In genomic region chr7:16425721-16426120, GRCm38 (mm10) we compare ENCODE assay signal across 16 mouse cellular contexts. TPM values are rescaled to one million over a fixed set of nuclear protein-coding genes. Genes with fewer than 3 reads are reported as not detected.
DNase-seq lines count a peak whose midpoint lies in the region; ATAC-seq and TF ChIP-seq lines count a peak whose summit lies in the region.
"Had no signal": no experiment of that assay in that cellular context is flagged by ENCODE, and none has a peak within 500 bp of the region (broad histone marks: within the 10 kb centered on the region; RNA-seq: fewer than 3 reads in every experiment).

No protein-coding gene starts in this region.

- DNase-seq in kidney, adult 9 months: no peak
- DNase-seq in midbrain, embryonic 11.5 days (ENCODE audit: low spot score, missing footprints): no peak
- no peak for DNase-seq in midbrain, postnatal 0 days (ENCODE audit: low spot score)
- no peak for DNase-seq in cerebellum, postnatal 25 days
- no peak for DNase-seq in right cerebral cortex, adult 18-20 months

- H3K4me1 ChIP-seq in kidney, embryonic 15.5 days: no peaks in the 10 kb centered on the region
- H3K4me1 ChIP-seq in midbrain, embryonic 11.5 days (ENCODE audit: control insufficient read depth, insufficient read depth, low read length): no peaks in the 10 kb centered on the region
- no peaks in the 10 kb centered on the region for H3K4me1 ChIP-seq in midbrain, postnatal 0 days (ENCODE audit: insufficient read depth, low read length)
- H3K4me1 ChIP-seq in liver, embryonic 16.5 days (ENCODE audit: control insufficient read depth, low read depth, low read length): no peaks in the 10 kb centered on the region
- H3K4me1 ChIP-seq: embryonic facial prominence, embryonic 15.5 days; limb, embryonic 12.5 days; lung, embryonic 15.5 days had no signal

- no peak overlapping the region for H3K4me2 ChIP-seq in kidney, embryonic 15.5 days
- no peak overlapping the region for H3K4me2 ChIP-seq in midbrain, embryonic 11.5 days
- no peak overlapping the region for H3K4me2 ChIP-seq in midbrain, postnatal 0 days (ENCODE audit: low read depth, low read length, poor library complexity, severe bottlenecking)
- H3K4me2 ChIP-seq in liver, embryonic 16.5 days (ENCODE audit: low read depth, low read length): no peak overlapping the region
- H3K4me2 ChIP-seq: embryonic facial prominence, embryonic 15.5 days; limb, embryonic 12.5 days; lung, embryonic 15.5 days had no signal

- H3K4me3 ChIP-seq in kidney, embryonic 15.5 days (replicated peaks): no peak overlapping the region
- no peak overlapping the region for H3K4me3 ChIP-seq in midbrain, embryonic 11.5 days (ENCODE audit: low read depth, low read length)
- H3K4me3 ChIP-seq in midbrain, postnatal 0 days (ENCODE audit: low read depth, low read length): no peak overlapping the region
- no peak overlapping the region for H3K4me3 ChIP-seq in liver, embryonic 16.5 days (ENCODE audit: low read depth, low read length)
- H3K4me3 ChIP-seq: embryonic facial prominence, embryonic 15.5 days; limb, embryonic 12.5 days; lung, embryonic 15.5 days had no signal

- no peak for TF ChIP-seq CTCF in midbrain, postnatal 0 days (IDR thresholded peaks at IDR 0.05)

- no peaks in the 10 kb centered on the region for H3K27me3 ChIP-seq in kidney, embryonic 15.5 days
- H3K27me3 ChIP-seq in midbrain, embryonic 11.5 days (ENCODE audit: control insufficient read depth, insufficient read depth, low read length): no peaks in the 10 kb centered on the region
- no peaks in the 10 kb centered on the region for H3K27me3 ChIP-seq in midbrain, postnatal 0 days (ENCODE audit: insufficient read depth, low read length)
- no peaks in the 10 kb centered on the region for H3K27me3 ChIP-seq in liver, embryonic 16.5 days (ENCODE audit: control insufficient read depth, insufficient read depth, low read depth, low read length)
- H3K27me3 ChIP-seq: embryonic facial prominence, embryonic 15.5 days; limb, embryonic 12.5 days; lung, embryonic 15.5 days had no signal

- 0 out of 2 replicates have a peak, but pooled peaks have one; percentile 9 for ATAC-seq in kidney, embryonic 15.5 days (replicated peaks; ENCODE audit: low FRiP score)
- ATAC-seq in midbrain, embryonic 11.5 days (ENCODE audit: low FRiP score): peak; percentile 25; the same call in 1 of the 2 replicates
- no peak for ATAC-seq in midbrain, postnatal 0 days (ENCODE audit: low FRiP score)
- peak; percentile 35 for ATAC-seq in erythroid progenitor cell, adult 5-6 weeks (replicated peaks; ENCODE audit: low FRiP score, poor library complexity, severe bottlenecking)
- peak; percentile 14; the same call in 1 of the 2 replicates for ATAC-seq in liver, embryonic 16.5 days (ENCODE audit: low read depth)

- no peaks in the 10 kb centered on the region for H3K9me3 ChIP-seq in kidney, embryonic 15.5 days (replicated peaks)
- H3K9me3 ChIP-seq in midbrain, embryonic 11.5 days (ENCODE audit: control insufficient read depth, low read length): no peaks in the 10 kb centered on the region
- no peaks in the 10 kb centered on the region for H3K9me3 ChIP-seq in midbrain, postnatal 0 days (ENCODE audit: low read length)
- no peaks in the 10 kb centered on the region for H3K9me3 ChIP-seq in liver, embryonic 16.5 days (replicated peaks; ENCODE audit: control insufficient read depth, low read length)
- H3K9me3 ChIP-seq: embryonic facial prominence, embryonic 15.5 days; G1E; limb, embryonic 12.5 days; lung, embryonic 15.5 days had no signal

- peaks cover 99% of the 10 kb centered on the region for H3K36me3 ChIP-seq in kidney, embryonic 15.5 days
- H3K36me3 ChIP-seq in midbrain, embryonic 11.5 days (ENCODE audit: control insufficient read depth, insufficient read depth, low read length): peaks cover 65% of the 10 kb centered on the region
- H3K36me3 ChIP-seq in midbrain, postnatal 0 days (ENCODE audit: insufficient read depth, low read length): peaks cover 83% of the 10 kb centered on the region
- H3K36me3 ChIP-seq in liver, embryonic 16.5 days (ENCODE audit: control insufficient read depth, insufficient read depth): peaks cover 93% of the 10 kb centered on the region

- H3K27ac ChIP-seq in kidney, embryonic 15.5 days: no peak overlapping the region
- H3K27ac ChIP-seq in midbrain, embryonic 11.5 days (ENCODE audit: low read depth, low read length): no peak overlapping the region
- H3K27ac ChIP-seq in midbrain, postnatal 0 days (ENCODE audit: low read depth, low read length): no peak overlapping the region
- H3K27ac ChIP-seq in liver, embryonic 16.5 days (ENCODE audit: low read length): peak overlapping the region; percentile 10; the same call in 1 of the 2 replicates
- H3K27ac ChIP-seq: embryonic facial prominence, embryonic 15.5 days; limb, embryonic 12.5 days; lung, embryonic 15.5 days had no signal

- 87% methylated on average over 10 of the region's 10 CpGs for WGBS in kidney, embryonic 15.5 days
- WGBS in midbrain, embryonic 11.5 days: 90% methylated on average over 10 of the region's 10 CpGs
- 89% methylated on average over 10 of the region's 10 CpGs for WGBS in midbrain, postnatal 0 days
- WGBS in liver, embryonic 16.5 days (ENCODE audit: insufficient replicate concordance): 80% methylated on average over 10 of the region's 10 CpGs

- no peak overlapping the region for H3K9ac ChIP-seq in kidney, embryonic 15.5 days
- no peak overlapping the region for H3K9ac ChIP-seq in midbrain, embryonic 11.5 days (ENCODE audit: low read length)
- no peak overlapping the region for H3K9ac ChIP-seq in midbrain, postnatal 0 days (replicated peaks; ENCODE audit: low read length, poor library complexity, severe bottlenecking)
- no peak overlapping the region for H3K9ac ChIP-seq in liver, embryonic 16.5 days (ENCODE audit: low read depth, low read length)
- H3K9ac ChIP-seq: embryonic facial prominence, embryonic 15.5 days; limb, embryonic 12.5 days; lung, embryonic 15.5 days had no signal

RNA-seq across cellular contexts. Expression of gene Zc3h4, which starts 25.0 kb away (rescaled TPM):
- polyA plus RNA-seq in kidney, embryonic 15.5 days (2015; fragmentation: Nextera tagmentation; extraction: Ambion mirVana): 15.5 and 17.1 TPM in 2 replicates
- polyA plus RNA-seq in midbrain, embryonic 11.5 days (2014; fragmentation: Nextera tagmentation; extraction: Ambion mirVana): 15.5 and 16.1 TPM in 2 replicates
- total RNA-seq in midbrain, postnatal 0 days (2014; rRNA removed): 38.4 and 41.1 TPM in 2 replicates
- 9.2 and 9.7 TPM in 2 replicates for polyA plus RNA-seq in midbrain, postnatal 0 days (2015; fragmentation: Nextera tagmentation; extraction: Ambion mirVana)
- 43.6 and 44.0 TPM in 2 replicates for total RNA-seq in erythroid progenitor cell, adult 5-6 weeks (2015; ENCODE audit: low replicate concordance)
- total RNA-seq in erythroid progenitor cell, adult 5-6 weeks (2017; ENCODE audit: low replicate concordance): 89.2 and 100.0 TPM in 2 replicates
- polyA plus RNA-seq in liver, embryonic 16.5 days (2015; fragmentation: Nextera tagmentation; extraction: Ambion mirVana): 7.0 and 7.2 TPM in 2 replicates

RNA-seq across cellular contexts. Expression of gene Tmem160, which starts 26.9 kb away (rescaled TPM):
- polyA plus RNA-seq in kidney, embryonic 15.5 days (2015; fragmentation: Nextera tagmentation; extraction: Ambion mirVana): 51.0 and 55.9 TPM in 2 replicates
- 40.0 and 49.2 TPM in 2 replicates for polyA plus RNA-seq in midbrain, embryonic 11.5 days (2014; fragmentation: Nextera tagmentation; extraction: Ambion mirVana)
- 43.1 and 55.6 TPM in 2 replicates for total RNA-seq in midbrain, postnatal 0 days (2014; rRNA removed)
- 105 and 108 TPM in 2 replicates for polyA plus RNA-seq in midbrain, postnatal 0 days (2015; fragmentation: Nextera tagmentation; extraction: Ambion mirVana)
- 6.8 and 8.0 TPM in 2 replicates for total RNA-seq in erythroid progenitor cell, adult 5-6 weeks (2015; ENCODE audit: low replicate concordance)
- total RNA-seq in erythroid progenitor cell, adult 5-6 weeks (2017; ENCODE audit: low replicate concordance): 1.9 and 5.9 TPM in 2 replicates
- 23.4 and 23.6 TPM in 2 replicates for polyA plus RNA-seq in liver, embryonic 16.5 days (2015; fragmentation: Nextera tagmentation; extraction: Ambion mirVana)

RNA-seq across cellular contexts. Expression of gene Sae1, which starts 38.1 kb away (rescaled TPM):
- 327 and 334 TPM in 2 replicates for polyA plus RNA-seq in kidney, embryonic 15.5 days (2015; fragmentation: Nextera tagmentation; extraction: Ambion mirVana)
- 382 and 395 TPM in 2 replicates for polyA plus RNA-seq in midbrain, embryonic 11.5 days (2014; fragmentation: Nextera tagmentation; extraction: Ambion mirVana)
- 84.6 and 98.2 TPM in 2 replicates for total RNA-seq in midbrain, postnatal 0 days (2014; rRNA removed)
- 195 and 199 TPM in 2 replicates for polyA plus RNA-seq in midbrain, postnatal 0 days (2015; fragmentation: Nextera tagmentation; extraction: Ambion mirVana)
- total RNA-seq in erythroid progenitor cell, adult 5-6 weeks (2015; ENCODE audit: low replicate concordance): 36.5 and 43.6 TPM in 2 replicates
- 113 and 196 TPM in 2 replicates for total RNA-seq in erythroid progenitor cell, adult 5-6 weeks (2017; ENCODE audit: low replicate concordance)
- 84.3 and 90.7 TPM in 2 replicates for polyA plus RNA-seq in liver, embryonic 16.5 days (2015; fragmentation: Nextera tagmentation; extraction: Ambion mirVana)

RNA-seq across cellular contexts. Expression of gene Npas1, which starts 51.8 kb away (rescaled TPM):
- polyA plus RNA-seq in kidney, embryonic 15.5 days (2015; fragmentation: Nextera tagmentation; extraction: Ambion mirVana): 0.38 and 0.51 TPM in 2 replicates
- 0.30 TPM in 2 replicates for polyA plus RNA-seq in midbrain, embryonic 11.5 days (2014; fragmentation: Nextera tagmentation; extraction: Ambion mirVana)
- 9.4 and 11.1 TPM in 2 replicates for total RNA-seq in midbrain, postnatal 0 days (2014; rRNA removed)
- 9.5 and 12.3 TPM in 2 replicates for polyA plus RNA-seq in midbrain, postnatal 0 days (2015; fragmentation: Nextera tagmentation; extraction: Ambion mirVana)
- total RNA-seq in erythroid progenitor cell, adult 5-6 weeks (2015; ENCODE audit: low replicate concordance): not detected in 2 replicates
- not detected in 2 replicates for total RNA-seq in erythroid progenitor cell, adult 5-6 weeks (2017; ENCODE audit: low replicate concordance)
- 0.12 TPM in 2 replicates for polyA plus RNA-seq in liver, embryonic 16.5 days (2015; fragmentation: Nextera tagmentation; extraction: Ambion mirVana)
- total RNA-seq: gastrocnemius, adult 18-20 months; granulocyte monocyte progenitor cell, adult 5-6 weeks; heart, postnatal 4 days; megakaryocyte-erythroid progenitor cell, adult 5-6 weeks had no signal
- polyA plus RNA-seq: G1E had no signal
